Mouse (Mus musculus): ENCODE data around the gene Olfr1186.
"Not testable (repeated sequence)": the region's sequence is repeated elsewhere in the genome, so short reads cannot be mapped to it uniquely, and the experiment has no call there.

Olfr1186 gene

GRCm38 (mm10) chr2:88518251-88518650, at the start of gene Olfr1186:
Gene Olfr1186 (plus strand): TSS chr2:88518551.
- DNase-seq (ENCODE audit: low spot score) = no peak

GRCm38 (mm10) chr2:88483298-88483697, 35.1 kb upstream of the Olfr1186 start, which contains the start of gene Olfr1184:
Gene Olfr1184 (plus strand): TSS chr2:88483598.
- no peak for DNase-seq (ENCODE audit: low spot score)

- DNase-seq (ENCODE audit: low spot score) = no peak
These were observed 25.3 kb upstream of the Olfr1186 start, which contains the start of gene Olfr1185-ps1 for GRCm38 (mm10) chr2:88493020-88493419. Gene Olfr1185-ps1 (plus strand): TSS chr2:88493320.

GRCm38 (mm10) chr2:88525720-88526119, 7.4 kb downstream of the Olfr1186 start:
- DNase-seq (ENCODE audit: low spot score) = no peak

- no peak for DNase-seq (ENCODE audit: low spot score)
These were observed 38.3 kb downstream of the Olfr1186 start, which contains the start of gene Olfr1188 for GRCm38 (mm10) chr2:88556635-88557034. Gene Olfr1188 (plus strand): TSS chr2:88556935.

GRCm38 (mm10) chr2:88572696-88573095, 54.3 kb downstream of the Olfr1186 start:
- not testable (repeated sequence) for DNase-seq (ENCODE audit: low spot score)
